Mouse (Mus musculus) ES-Bruce4 (cell line): ENCODE data around the gene Pkp4.

Experiments used
- CTCF ChIP-seq: IDR thresholded peaks from one replicate; pipeline ENCODE4 v1.8.1; 2011; ENCODE audit warnings: low read depth, low read length
- EP300 ChIP-seq: IDR thresholded peaks from 2 replicates; pipeline ENCODE4 v1.6.1; 2011; ENCODE audit warnings: low read depth, low read length; ENCODE audit not compliant: insufficient read depth

DNA sequence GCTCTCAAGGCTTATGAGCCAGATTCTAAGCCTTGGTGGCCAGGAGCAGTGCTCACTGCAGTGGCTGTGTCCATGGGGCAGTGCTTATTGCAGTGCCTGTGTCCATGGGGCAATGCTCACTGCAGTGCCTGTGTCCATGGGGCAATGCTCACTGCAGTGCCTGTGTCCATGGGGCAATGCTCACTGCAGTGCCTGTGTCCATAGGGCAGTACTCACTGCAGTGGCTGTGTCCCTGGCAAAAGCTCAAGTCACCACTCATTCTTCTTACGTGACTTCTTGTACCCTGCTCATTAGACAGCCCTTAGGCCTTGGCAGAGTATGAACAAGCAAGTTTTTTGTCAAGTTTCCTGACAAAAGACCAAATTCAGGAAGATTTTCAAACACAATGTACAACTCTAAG is 124.9 kb downstream of the Pkp4 start:
- TF ChIP-seq CTCF (no peak), EP300 (no peak)
